Mouse (Mus musculus): ENCODE results near the gene Tead4. TPM values are rescaled to one million over a fixed set of nuclear protein-coding genes. Genes with fewer than 3 reads are reported as not detected.
A peak's percentile ranks its signal among the peaks of the same experiment; 100 is the strongest.
"Not testable (repeated sequence)": the region's sequence is repeated elsewhere in the genome, so short reads cannot be mapped to it uniquely, and the experiment has no call there.

Gene Tead4
- polyA plus RNA-seq, 1 experiment from 2014 or later = 3.3 TPM

- no peak overlapping the region for H3K4me2 ChIP-seq
- WGBS = 31% methylated on average over 4 of the region's 4 CpGs
- no peaks in the 10 kb centered on the region for H3K9me3 ChIP-seq
- no peaks in the 10 kb centered on the region for H3K36me3 ChIP-seq
- ATAC-seq (ENCODE audit: insufficient number of reproducible peaks, insufficient read depth, low FRiP score, low TSS enrichment, low read depth) = no peak
- no peaks in the 10 kb centered on the region for H3K4me1 ChIP-seq
- H3K27ac ChIP-seq = no peak overlapping the region
- no peaks in the 10 kb centered on the region for H3K27me3 ChIP-seq
- H3K9ac ChIP-seq = no peak overlapping the region
- H3K4me3 ChIP-seq = no peak overlapping the region
Observed at GRCm38 (mm10) chr6:128308311-128308710, 7.7 kb upstream of the Tead4 start.

GRCm38 (mm10) chr6:128304801-128305200 is 4.2 kb upstream of the Tead4 start:
- Histone ChIP-seq H3K36me3 (no peaks in the 10 kb centered on the region), H3K4me3 (no peak overlapping the region), H3K27ac (no peak overlapping the region), H3K4me2 (no peak overlapping the region), H3K27me3 (peaks cover 26% of the 10 kb centered on the region), H3K9ac (no peak overlapping the region), H3K9me3 (0 out of 2 replicates have a peak, but pooled peaks cover 5% of the 10 kb centered on the region), H3K4me1 (peaks cover 12% of the 10 kb centered on the region; the same call in 1 of the 2 replicates)
- 78% methylated on average over 4 of the region's 4 CpGs for WGBS
- no peak for ATAC-seq (ENCODE audit: insufficient number of reproducible peaks, insufficient read depth, low FRiP score, low TSS enrichment, low read depth)

- H3K4me2 ChIP-seq; H3K9ac ChIP-seq; ATAC-seq (ENCODE audit: insufficient number of reproducible peaks, insufficient read depth, low FRiP score, low TSS enrichment, low read depth); H3K36me3 ChIP-seq; H3K9me3 ChIP-seq; H3K27ac ChIP-seq; H3K4me3 ChIP-seq: not testable (repeated sequence)
- peaks cover 19% of the 10 kb centered on the region for H3K4me1 ChIP-seq
- H3K27me3 ChIP-seq = peaks cover 47% of the 10 kb centered on the region
- 77% methylated on average over 3 of the region's 3 CpGs for WGBS
Observed at GRCm38 (mm10) chr6:128302640-128303039, 2.0 kb upstream of the Tead4 start.

GRCm38 (mm10) chr6:128301891-128302290 is 1.3 kb upstream of the Tead4 start:
- Histone ChIP-seq H3K4me2 (no peak overlapping the region), H3K9ac (no peak overlapping the region), H3K4me3 (no peak overlapping the region), H3K27ac (no peak overlapping the region), H3K4me1 (peaks cover 24% of the 10 kb centered on the region), H3K9me3 (0 out of 2 replicates have a peak, but pooled peaks cover 5% of the 10 kb centered on the region), H3K27me3 (peaks cover 53% of the 10 kb centered on the region), H3K36me3 (no peaks in the 10 kb centered on the region)
- 88% methylated on average over 3 of the region's 3 CpGs for WGBS
- ATAC-seq (ENCODE audit: insufficient number of reproducible peaks, insufficient read depth, low FRiP score, low TSS enrichment, low read depth) = no peak

- H3K27ac ChIP-seq = no peak overlapping the region
- H3K9ac ChIP-seq = no peak overlapping the region
- H3K4me3 ChIP-seq = peak overlapping the region; percentile 72; the same call in 1 of the 2 replicates
- H3K36me3 ChIP-seq = no peaks in the 10 kb centered on the region
- WGBS = 39% methylated on average over 11 of the region's 11 CpGs
- H3K4me2 ChIP-seq = peak overlapping the region; percentile 98
- H3K9me3 ChIP-seq = 0 out of 2 replicates have a peak, but pooled peaks cover 5% of the 10 kb centered on the region
- peaks cover 54% of the 10 kb centered on the region for H3K27me3 ChIP-seq
- peaks cover 28% of the 10 kb centered on the region for H3K4me1 ChIP-seq
- ATAC-seq (ENCODE audit: insufficient number of reproducible peaks, insufficient read depth, low FRiP score, low TSS enrichment, low read depth) = no peak
Observed at GRCm38 (mm10) chr6:128301458-128301857, 835 bp upstream of the Tead4 start.

GRCm38 (mm10) chr6:128299292-128300133 is 1.1 kb downstream of the Tead4 start:
- 0 out of 2 replicates have a peak, but pooled peaks cover 5% of the 10 kb centered on the region for H3K9me3 ChIP-seq
- H3K36me3 ChIP-seq = no peaks in the 10 kb centered on the region
- no peak for ATAC-seq (ENCODE audit: insufficient number of reproducible peaks, insufficient read depth, low FRiP score, low TSS enrichment, low read depth)
- WGBS = 2% methylated on average over 25 of the region's 25 CpGs
- H3K27me3 ChIP-seq = peaks cover 54% of the 10 kb centered on the region
- H3K4me3 ChIP-seq = peak overlapping the region; percentile 72
- peak overlapping the region; percentile 98 for H3K4me2 ChIP-seq
- H3K27ac ChIP-seq = no peak overlapping the region
- peaks cover 35% of the 10 kb centered on the region for H3K4me1 ChIP-seq
- peak overlapping the region; percentile 76 for H3K9ac ChIP-seq

GRCm38 (mm10) chr6:128298246-128298645 is 2.4 kb downstream of the Tead4 start:
- WGBS = 43% methylated on average over 7 of the region's 7 CpGs
- H3K27ac ChIP-seq = no peak overlapping the region
- peaks cover 54% of the 10 kb centered on the region for H3K27me3 ChIP-seq
- 0 out of 2 replicates have a peak, but pooled peaks cover 5% of the 10 kb centered on the region for H3K9me3 ChIP-seq
- ATAC-seq (ENCODE audit: insufficient number of reproducible peaks, insufficient read depth, low FRiP score, low TSS enrichment, low read depth) = no peak
- H3K36me3 ChIP-seq = no peaks in the 10 kb centered on the region
- no peak overlapping the region for H3K9ac ChIP-seq
- H3K4me2 ChIP-seq = 0 out of 2 replicates have a peak overlapping the region, but pooled peaks have one; percentile 5
- no peak overlapping the region for H3K4me3 ChIP-seq
- peaks cover 35% of the 10 kb centered on the region for H3K4me1 ChIP-seq

GRCm38 (mm10) chr6:128296750-128297393 is 3.8 kb downstream of the Tead4 start:
- H3K27me3 ChIP-seq = peaks cover 47% of the 10 kb centered on the region
- H3K4me1 ChIP-seq = peaks cover 35% of the 10 kb centered on the region
- H3K4me3 ChIP-seq = no peak overlapping the region
- peak overlapping the region; percentile 57 for H3K27ac ChIP-seq
- peak overlapping the region; percentile 11; the same call in 1 of the 2 replicates for H3K4me2 ChIP-seq
- no peaks in the 10 kb centered on the region for H3K36me3 ChIP-seq
- H3K9ac ChIP-seq = no peak overlapping the region
- ATAC-seq (ENCODE audit: insufficient number of reproducible peaks, insufficient read depth, low FRiP score, low TSS enrichment, low read depth) = no peak
- 25% methylated on average over 11 of the region's 11 CpGs for WGBS
- H3K9me3 ChIP-seq = no peaks in the 10 kb centered on the region

- 24% methylated on average over 6 of the region's 6 CpGs for WGBS
- peak overlapping the region; percentile 11; the same call in 1 of the 2 replicates for H3K4me2 ChIP-seq
- peaks cover 31% of the 10 kb centered on the region for H3K4me1 ChIP-seq
- peaks cover 39% of the 10 kb centered on the region for H3K27me3 ChIP-seq
- no peak overlapping the region for H3K4me3 ChIP-seq
- peak; percentile 48 for ATAC-seq (ENCODE audit: insufficient number of reproducible peaks, insufficient read depth, low FRiP score, low TSS enrichment, low read depth)
- no peak overlapping the region for H3K9ac ChIP-seq
- peak overlapping the region; percentile 57 for H3K27ac ChIP-seq
- H3K9me3 ChIP-seq = no peaks in the 10 kb centered on the region
- no peaks in the 10 kb centered on the region for H3K36me3 ChIP-seq
Observed at GRCm38 (mm10) chr6:128295876-128296749, 4.5 kb downstream of the Tead4 start.

- Histone ChIP-seq H3K27ac (no peak overlapping the region), H3K27me3 (no peaks in the 10 kb centered on the region), H3K9ac (no peak overlapping the region), H3K4me1 (peaks cover 5% of the 10 kb centered on the region), H3K9me3 (no peaks in the 10 kb centered on the region), H3K4me2 (no peak overlapping the region), H3K4me3 (no peak overlapping the region), H3K36me3 (no peaks in the 10 kb centered on the region)
- WGBS = 85% methylated on average over 5 of the region's 5 CpGs
- no peak for ATAC-seq (ENCODE audit: insufficient number of reproducible peaks, insufficient read depth, low FRiP score, low TSS enrichment, low read depth)
Observed at GRCm38 (mm10) chr6:128291284-128291683, 9.3 kb downstream of the Tead4 start.

GRCm38 (mm10) chr6:128288681-128289080 is 11.9 kb downstream of the Tead4 start:
- no peaks in the 10 kb centered on the region for H3K9me3 ChIP-seq
- no peak overlapping the region for H3K27ac ChIP-seq
- no peaks in the 10 kb centered on the region for H3K36me3 ChIP-seq
- no peaks in the 10 kb centered on the region for H3K27me3 ChIP-seq
- ATAC-seq (ENCODE audit: insufficient number of reproducible peaks, insufficient read depth, low FRiP score, low TSS enrichment, low read depth) = no peak
- no peak overlapping the region for H3K9ac ChIP-seq
- H3K4me1 ChIP-seq = peaks cover 9% of the 10 kb centered on the region; the same call in 1 of the 2 replicates
- 89% methylated on average over 6 of the region's 6 CpGs for WGBS
- no peak overlapping the region for H3K4me3 ChIP-seq
- H3K4me2 ChIP-seq = no peak overlapping the region
